Mouse (Mus musculus) neural tube, embryonic 12.5 days (tissue): Measurements from ENCODE around the gene Rnase10. TPM values are rescaled to one million over a fixed set of nuclear protein-coding genes. Genes with fewer than 3 reads are reported as not detected.
"Not testable (repeated sequence)": the region's sequence is repeated elsewhere in the genome, so short reads cannot be mapped to it uniquely, and the experiment has no call there.

ENCODE experiments used
- ATAC-seq: fragments of 200-750 bp; cut with Nextera tagmentation; 2 replicates; pipeline ENCODE4 v1.8.0; 2017; ENCODE audit warnings: low read depth, mild to moderate bottlenecking, moderate TSS enrichment, moderate library complexity; ENCODE audit not compliant: low FRiP score
- H3K27ac ChIP-seq: fragments of 300-500 bp; sonication (generic); 2 replicates; pipeline ENCODE4 v1.5.1; 2016
- H3K27me3 ChIP-seq: fragments of 300-500 bp; sonication (generic); replicated peaks from 2 replicates; pipeline ENCODE4 v1.6.1; 2016; ENCODE audit warnings: mild to moderate bottlenecking
- H3K36me3 ChIP-seq: fragments of 300-500 bp; sonication (generic); 2 replicates; pipeline ENCODE4 v1.6.1; 2016; ENCODE audit warnings: mild to moderate bottlenecking
- H3K4me1 ChIP-seq: fragments of 300-500 bp; sonication (generic); 2 replicates; pipeline ENCODE4 v1.6.1; 2016
- H3K4me2 ChIP-seq: fragments of 300-500 bp; sonication (generic); replicated peaks from 2 replicates; pipeline ENCODE4 v1.6.1; 2016; ENCODE audit warnings: mild to moderate bottlenecking
- H3K4me3 ChIP-seq: fragments of 300-500 bp; sonication (generic); 2 replicates; pipeline ENCODE4 v1.5.1; 2016
- H3K9ac ChIP-seq: fragments of 300-500 bp; sonication (generic); 2 replicates; pipeline ENCODE4 v1.6.1; 2016; ENCODE audit warnings: mild to moderate bottlenecking
- H3K9me3 ChIP-seq: fragments of 300-500 bp; sonication (generic); 2 replicates; pipeline ENCODE4 v1.6.1; 2016; ENCODE audit warnings: mild to moderate bottlenecking
- WGBS: fragments of 180-500 bp; shearing (Covaris S2); methylation state at CpG from one replicate; pipeline ENCODE4 v1.1.7; 2016; 5-methylcytosine and 5-hydroxymethylcytosine counted together
- polyA plus RNA-seq: library from polyadenylated mRNA; unstranded; fragments of >200 nt; fragmentation: Nextera tagmentation; extraction: Ambion mirVana; gene quantifications from 2 replicates; pipeline ENCODE4 v1.2.1, GENCODE M21; 2016

Rnase10 gene
- polyA plus RNA-seq, 1 experiment from 2014 or later = not detected

DNA sequence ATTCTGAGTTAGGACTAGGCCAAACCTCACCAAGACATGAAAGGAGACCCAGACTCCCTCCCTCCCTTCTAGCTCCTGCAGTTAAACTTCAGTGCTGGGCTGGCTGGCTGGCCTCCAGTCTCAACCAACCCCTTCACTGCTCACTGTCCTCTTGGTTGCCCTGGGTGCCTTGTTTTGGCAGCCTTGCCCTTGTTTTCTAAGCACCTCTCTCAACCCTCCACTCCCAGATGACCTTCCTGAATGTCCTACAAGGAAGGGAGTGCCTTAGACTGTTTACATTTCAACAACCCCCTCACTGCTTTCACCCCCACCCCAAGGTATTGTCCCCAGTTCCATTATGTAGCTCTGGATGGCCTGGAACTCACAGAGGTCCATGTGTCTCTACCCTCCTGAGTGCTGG lies 27.9 kb upstream of the Rnase10 start:
- no peak for ATAC-seq
- Histone ChIP-seq H3K4me1 (peaks cover 6% of the 10 kb centered on the region; the same call in 1 of the 2 replicates), H3K9me3 (no peaks in the 10 kb centered on the region), H3K9ac (no peak overlapping the region), H3K27ac (no peak overlapping the region), H3K4me2 (no peak overlapping the region), H3K36me3 (no peaks in the 10 kb centered on the region), H3K27me3 (no peaks in the 10 kb centered on the region), H3K4me3 (no peak overlapping the region)

DNA sequence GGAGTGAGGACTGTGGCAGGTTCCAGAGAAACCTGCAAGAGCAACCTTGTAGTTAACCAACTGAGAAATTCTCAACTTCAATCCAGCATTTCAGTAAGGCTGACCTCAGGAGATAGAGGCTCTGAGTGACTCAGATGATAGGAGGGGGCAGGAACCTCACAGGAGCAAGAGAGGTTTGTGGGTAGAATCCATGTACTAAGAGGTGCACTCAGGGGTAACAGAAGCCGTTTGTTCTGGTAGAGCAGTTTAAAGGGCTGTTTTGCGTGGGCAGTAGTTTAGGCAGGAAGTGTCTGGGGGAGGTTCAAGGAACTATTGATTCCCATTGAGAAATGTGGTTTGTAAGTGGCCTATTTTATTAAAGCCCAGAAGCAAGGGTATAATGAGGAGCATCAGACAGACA lies 26.3 kb upstream of the Rnase10 start:
- H3K36me3 ChIP-seq = no peaks in the 10 kb centered on the region
- H3K27ac ChIP-seq = no peak overlapping the region
- H3K27me3 ChIP-seq = no peaks in the 10 kb centered on the region
- 47% methylated on average over 2 of the region's 2 CpGs for WGBS
- no peak overlapping the region for H3K4me3 ChIP-seq
- peaks cover 6% of the 10 kb centered on the region; the same call in 1 of the 2 replicates for H3K4me1 ChIP-seq
- H3K9me3 ChIP-seq = no peaks in the 10 kb centered on the region
- no peak for ATAC-seq
- H3K4me2 ChIP-seq = no peak overlapping the region
- H3K9ac ChIP-seq = no peak overlapping the region

GRCm38 (mm10) chr14:50981837-50982236 lies 25.7 kb upstream of the Rnase10 start:
- Histone ChIP-seq H3K9me3 (no peaks in the 10 kb centered on the region), H3K27me3 (no peaks in the 10 kb centered on the region), H3K4me3 (no peak overlapping the region), H3K9ac (no peak overlapping the region), H3K4me2 (no peak overlapping the region), H3K27ac (no peak overlapping the region), H3K36me3 (no peaks in the 10 kb centered on the region), H3K4me1 (0 out of 2 replicates have a peak, but pooled peaks cover under 1% of the 10 kb centered on the region)
- ATAC-seq = no peak
- 90% methylated on average over 5 of the region's 5 CpGs for WGBS

GRCm38 (mm10) chr14:50987668-50988067 lies 19.9 kb upstream of the Rnase10 start:
- 87% methylated on average over 2 of the region's 2 CpGs for WGBS

DNA sequence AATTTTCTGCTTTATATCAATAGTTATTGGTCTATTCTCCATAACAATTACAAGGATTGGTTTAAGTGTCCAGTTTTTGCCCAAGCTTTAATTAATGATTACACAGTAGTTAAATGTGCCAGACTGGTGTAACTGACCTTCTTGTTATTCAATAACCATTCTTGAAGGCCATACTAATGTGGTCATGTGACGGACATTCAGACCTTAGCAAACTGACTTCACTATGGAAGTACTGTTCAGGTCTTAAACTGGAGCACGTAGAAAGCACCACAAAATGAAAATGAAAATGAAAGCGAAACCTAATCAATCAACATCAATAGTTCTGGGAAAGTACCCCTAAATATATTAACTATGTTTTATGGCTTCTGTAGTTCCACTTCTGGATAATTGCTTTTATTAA lies 16.5 kb upstream of the Rnase10 start:
- no peaks in the 10 kb centered on the region for H3K27me3 ChIP-seq
- H3K9ac ChIP-seq = no peak overlapping the region
- H3K36me3 ChIP-seq = no peaks in the 10 kb centered on the region
- no peak overlapping the region for H3K4me2 ChIP-seq
- no peak for ATAC-seq
- 88% methylated on average over 3 of the region's 3 CpGs for WGBS
- no peak overlapping the region for H3K4me3 ChIP-seq
- H3K9me3 ChIP-seq = no peaks in the 10 kb centered on the region
- H3K4me1 ChIP-seq = no peaks in the 10 kb centered on the region
- no peak overlapping the region for H3K27ac ChIP-seq

More at GRCm38 (mm10) chr14:50987668-50988067, 19.9 kb upstream of the Rnase10 start:
- ATAC-seq = no peak
- Histone ChIP-seq H3K27ac (no peak overlapping the region), H3K4me1 (no peaks in the 10 kb centered on the region), H3K4me2 (no peak overlapping the region), H3K4me3 (no peak overlapping the region), H3K9me3 (no peaks in the 10 kb centered on the region), H3K36me3 (no peaks in the 10 kb centered on the region), H3K9ac (no peak overlapping the region), H3K27me3 (no peaks in the 10 kb centered on the region)

DNA sequence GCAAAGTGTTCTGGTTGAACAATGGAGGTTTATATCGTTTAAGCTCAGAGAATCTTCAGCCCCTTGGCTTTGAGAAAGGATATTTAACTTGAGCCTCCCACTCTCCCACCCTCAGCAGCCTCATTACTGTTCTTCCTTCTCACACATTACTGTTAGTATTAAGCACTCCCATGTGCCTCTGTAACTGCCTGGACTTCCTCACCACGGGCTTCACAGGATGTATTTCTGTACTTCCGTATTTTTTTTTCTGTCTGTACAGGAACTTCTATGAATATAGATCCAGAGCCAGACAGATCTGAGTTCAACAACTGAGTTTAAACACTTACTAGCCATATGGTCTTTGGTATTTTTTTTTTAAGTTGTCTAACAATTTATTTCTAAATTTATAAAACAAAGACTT lies 10.5 kb upstream of the Rnase10 start:
- H3K9me3 ChIP-seq = no peaks in the 10 kb centered on the region
- no peak overlapping the region for H3K9ac ChIP-seq
- no peaks in the 10 kb centered on the region for H3K27me3 ChIP-seq
- no peaks in the 10 kb centered on the region for H3K36me3 ChIP-seq
- no peak for ATAC-seq
- WGBS = 81% methylated on average over 3 of the region's 3 CpGs
- H3K4me1 ChIP-seq = no peaks in the 10 kb centered on the region
- H3K4me2 ChIP-seq = no peak overlapping the region
- H3K27ac ChIP-seq = no peak overlapping the region
- H3K4me3 ChIP-seq = no peak overlapping the region

DNA sequence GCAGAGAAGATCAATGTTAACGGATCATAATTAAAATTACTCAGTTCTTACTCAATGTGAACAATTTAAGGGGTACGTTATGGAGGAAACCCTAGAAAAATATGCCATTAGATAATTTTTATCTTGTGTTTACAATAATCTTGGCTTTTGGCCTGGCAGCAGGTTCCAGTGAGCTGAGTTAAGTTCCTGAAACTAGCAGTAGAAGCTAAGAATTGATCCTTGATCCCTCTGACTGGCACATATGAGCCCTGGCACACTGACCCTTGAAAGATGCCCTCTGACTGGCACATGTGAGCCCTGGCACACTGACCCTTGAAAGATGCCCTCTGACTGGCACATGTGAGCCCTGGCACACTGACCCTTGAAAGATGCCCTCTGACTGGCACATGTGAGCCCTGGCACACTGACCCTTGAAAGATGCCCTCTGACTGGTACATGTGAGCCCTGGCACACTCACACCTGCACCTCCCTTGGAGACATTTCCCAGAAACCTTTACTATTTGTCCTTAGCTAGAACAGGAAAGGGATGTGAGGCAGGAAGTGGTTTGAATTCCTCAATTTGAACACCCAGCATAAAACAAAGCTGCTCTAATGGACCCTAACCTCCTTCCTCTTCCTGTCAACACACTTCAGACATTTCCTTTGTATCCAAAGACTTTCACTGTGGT lies 9.4 kb upstream of the Rnase10 start:
- no peak overlapping the region for H3K4me3 ChIP-seq
- no peak for ATAC-seq
- 85% methylated on average over 2 of the region's 2 CpGs for WGBS

GRCm38 (mm10) chr14:51007914-51008713 lies 563 bp downstream of the Rnase10 start:
- Histone ChIP-seq H3K4me1 (no peaks in the 10 kb centered on the region), H3K27ac (no peak overlapping the region), H3K4me2 (no peak overlapping the region), H3K9me3 (no peaks in the 10 kb centered on the region), H3K4me3 (no peak overlapping the region), H3K27me3 (no peaks in the 10 kb centered on the region), H3K9ac (no peak overlapping the region), H3K36me3 (no peaks in the 10 kb centered on the region)
- ATAC-seq = no peak
- 82% methylated on average over 13 of the region's 13 CpGs for WGBS

More for the DNA sequence above, 9.4 kb upstream of the Rnase10 start:
- Histone ChIP-seq H3K9ac (no peak overlapping the region), H3K27me3 (no peaks in the 10 kb centered on the region), H3K27ac (no peak overlapping the region), H3K4me2 (no peak overlapping the region), H3K9me3 (no peaks in the 10 kb centered on the region), H3K36me3 (no peaks in the 10 kb centered on the region), H3K4me1 (no peaks in the 10 kb centered on the region)

GRCm38 (mm10) chr14:51008781-51009180 lies 1.2 kb downstream of the Rnase10 start:
- no peak overlapping the region for H3K4me3 ChIP-seq
- no peaks in the 10 kb centered on the region for H3K36me3 ChIP-seq
- 91% methylated on average over 4 of the region's 4 CpGs for WGBS
- H3K9ac ChIP-seq = no peak overlapping the region
- H3K27ac ChIP-seq = no peak overlapping the region
- H3K27me3 ChIP-seq = no peaks in the 10 kb centered on the region
- ATAC-seq = no peak
- H3K4me2 ChIP-seq = no peak overlapping the region
- H3K9me3 ChIP-seq = no peaks in the 10 kb centered on the region
- H3K4me1 ChIP-seq = no peaks in the 10 kb centered on the region

DNA sequence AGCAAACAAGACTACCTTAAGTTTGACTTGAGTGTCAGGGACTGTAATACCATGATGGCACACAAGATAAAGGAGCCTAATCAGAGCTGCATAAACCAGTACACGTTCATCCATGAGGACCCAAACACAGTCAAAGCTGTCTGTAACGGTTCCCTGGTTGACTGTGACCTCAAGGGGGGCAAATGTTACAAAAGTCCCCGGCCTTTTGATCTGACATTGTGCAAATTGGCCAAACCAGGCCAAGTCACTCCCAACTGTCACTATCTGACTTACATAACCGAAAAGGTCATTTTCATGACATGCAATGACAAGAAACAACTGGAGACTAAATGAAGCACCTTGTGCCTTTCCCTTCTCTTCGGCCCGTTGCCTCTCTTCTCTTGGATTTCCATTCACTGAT lies 2.0 kb downstream of the Rnase10 start:
- H3K4me3 ChIP-seq = no peak overlapping the region
- ATAC-seq = no peak
- no peak overlapping the region for H3K27ac ChIP-seq
- no peak overlapping the region for H3K9ac ChIP-seq
- H3K4me2 ChIP-seq = no peak overlapping the region
- no peaks in the 10 kb centered on the region for H3K4me1 ChIP-seq
- no peaks in the 10 kb centered on the region for H3K9me3 ChIP-seq
- H3K36me3 ChIP-seq = no peaks in the 10 kb centered on the region
- H3K27me3 ChIP-seq = no peaks in the 10 kb centered on the region
- 84% methylated on average over 6 of the region's 6 CpGs for WGBS

- H3K27ac ChIP-seq, H3K4me1 ChIP-seq, H3K4me3 ChIP-seq, H3K9ac ChIP-seq, H3K4me2 ChIP-seq, ATAC-seq, H3K27me3 ChIP-seq, H3K9me3 ChIP-seq, H3K36me3 ChIP-seq: not testable (repeated sequence)
- WGBS = 92% methylated on average over 3 of the region's 3 CpGs
These were observed 7.2 kb downstream of the Rnase10 start for GRCm38 (mm10) chr14:51014724-51015123.

- H3K4me3 ChIP-seq = no peak overlapping the region
- H3K27me3 ChIP-seq = no peaks in the 10 kb centered on the region
- H3K36me3 ChIP-seq = no peaks in the 10 kb centered on the region
- no peak overlapping the region for H3K9ac ChIP-seq
- H3K4me2 ChIP-seq = no peak overlapping the region
- no peak for ATAC-seq
- H3K9me3 ChIP-seq = no peaks in the 10 kb centered on the region
- H3K27ac ChIP-seq = no peak overlapping the region
- no peaks in the 10 kb centered on the region for H3K4me1 ChIP-seq
These were observed 8.2 kb downstream of the Rnase10 start for GRCm38 (mm10) chr14:51015780-51016179.

- no peaks in the 10 kb centered on the region for H3K27me3 ChIP-seq
- ATAC-seq = no peak
- no peaks in the 10 kb centered on the region for H3K4me1 ChIP-seq
- WGBS = 81% methylated on average over 3 of the region's 3 CpGs
- H3K4me2 ChIP-seq = no peak overlapping the region
- H3K27ac ChIP-seq = no peak overlapping the region
- no peak overlapping the region for H3K4me3 ChIP-seq
- no peaks in the 10 kb centered on the region for H3K36me3 ChIP-seq
- H3K9ac ChIP-seq = no peak overlapping the region
- H3K9me3 ChIP-seq = no peaks in the 10 kb centered on the region
These were observed 9.7 kb downstream of the Rnase10 start for GRCm38 (mm10) chr14:51017256-51017655.
